Mouse (Mus musculus) lung, postnatal 0 days (tissue): ENCODE results near the gene Trak1. TPM values are rescaled to one million over a fixed set of nuclear protein-coding genes. Genes with fewer than 3 reads are reported as not detected.

Experiments used
- ATAC-seq: fragments of 200-750 bp; cut with Nextera tagmentation; 2 replicates; pipeline ENCODE4 v1.8.0; 2017; ENCODE audit warnings: moderate library complexity
- DNase-seq: peaks from one replicate; pipeline ENCODE4 v3.0.0-alpha.2; 2016; ENCODE audit warnings: low spot score
- H3K27ac ChIP-seq: fragments of 300-500 bp; sonication (generic); 2 replicates; pipeline ENCODE4 v1.5.1; 2014; ENCODE audit warnings: antibody characterized with exemption, mild to moderate bottlenecking, low read length, mixed read lengths
- H3K27me3 ChIP-seq: fragments of 300-500 bp; sonication (generic); replicated peaks from 2 replicates; pipeline ENCODE4 v1.6.1; 2014; ENCODE audit warnings: low read length, mixed read lengths; ENCODE audit not compliant: insufficient read depth
- H3K36me3 ChIP-seq: fragments of 300-500 bp; sonication (generic); 2 replicates; pipeline ENCODE4 v1.6.1; 2014; ENCODE audit warnings: low read length, mixed read lengths; ENCODE audit not compliant: insufficient read depth
- H3K4me1 ChIP-seq: fragments of 300-500 bp; sonication (generic); 2 replicates; pipeline ENCODE4 v1.6.1; 2014; ENCODE audit warnings: antibody characterized with exemption, low read depth, low read length, mixed read lengths; ENCODE audit not compliant: insufficient read depth
- H3K4me2 ChIP-seq: fragments of 300-500 bp; sonication (generic); replicated peaks from 2 replicates; pipeline ENCODE4 v1.6.1; 2014; ENCODE audit warnings: low read depth, mild to moderate bottlenecking, low read length, moderate library complexity, mixed read lengths
- H3K4me3 ChIP-seq: fragments of 300-500 bp; sonication (generic); 2 replicates; pipeline ENCODE4 v1.5.1; 2014; ENCODE audit warnings: low read depth, low read length
- H3K9ac ChIP-seq: fragments of 300-500 bp; sonication (generic); replicated peaks from 2 replicates; pipeline ENCODE4 v1.6.1; 2014; ENCODE audit warnings: low read depth, mild to moderate bottlenecking
- H3K9me3 ChIP-seq: fragments of 300-500 bp; sonication (generic); 2 replicates; pipeline ENCODE4 v1.6.1; 2016; ENCODE audit warnings: low read length, mixed read lengths
- CTCF ChIP-seq: IDR thresholded peaks from 2 replicates; pipeline ENCODE4 v1.5.1; 2016; ENCODE audit warnings: antibody characterized with exemption, mild to moderate bottlenecking
- EP300 ChIP-seq: IDR thresholded peaks from 2 replicates; pipeline ENCODE4 v1.6.1; 2016; ENCODE audit warnings: antibody characterized with exemption, mild to moderate bottlenecking, control low read depth
- WGBS: fragments of 180-500 bp; shearing (Covaris S2); extraction: QIAGEN DNeasy Blood & Tissue Kit; methylation state at CpG from one replicate; pipeline ENCODE4 v1.1.7; 2014; 5-methylcytosine and 5-hydroxymethylcytosine counted together
- polyA plus RNA-seq: library from polyadenylated mRNA; unstranded; fragments of >200 nt; fragmentation: Nextera tagmentation; extraction: Ambion mirVana; gene quantifications from 2 replicates; pipeline ENCODE4 v1.2.1, GENCODE M21; 2015

The Trak1 gene
- polyA plus RNA-seq, 1 experiment from 2014 or later, result 28.6 TPM

DNA sequence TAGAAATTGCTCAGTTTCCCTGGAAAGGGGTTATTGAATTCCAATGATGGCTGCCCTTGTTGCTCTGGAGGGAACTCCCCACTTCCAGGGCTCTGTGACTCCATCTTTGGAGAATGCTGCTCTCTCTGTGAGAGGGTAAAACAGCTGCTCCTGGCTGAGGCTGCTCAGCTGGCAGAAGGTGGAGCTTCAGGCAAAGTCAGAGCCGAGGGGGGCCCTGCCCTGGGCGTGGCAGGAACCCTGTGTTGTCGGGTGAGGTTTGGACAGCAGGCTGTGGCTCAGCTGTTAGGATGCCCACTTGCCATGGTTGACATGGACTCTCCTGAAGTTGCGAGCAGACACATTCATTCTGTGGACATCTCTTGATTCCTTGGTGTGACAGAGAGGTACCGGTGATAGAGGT lies 49.3 kb downstream of the Trak1 start:
- Histone ChIP-seq H3K36me3 (no peaks in the 10 kb centered on the region), H3K9me3 (no peaks in the 10 kb centered on the region), H3K4me2 (no peak overlapping the region), H3K4me1 (peaks cover 26% of the 10 kb centered on the region), H3K4me3 (no peak overlapping the region), H3K9ac (no peak overlapping the region), H3K27me3 (no peaks in the 10 kb centered on the region), H3K27ac (no peak overlapping the region)
- DNase-seq, result no peak
- WGBS, result 58% methylated on average over 5 of the region's 5 CpGs
- no peak for TF ChIP-seq CTCF
- no peak for TF ChIP-seq EP300
- no peak for ATAC-seq

- ATAC-seq, result peak; percentile 73
- 21% methylated on average over 10 of the region's 10 CpGs for WGBS
- no peak overlapping the region for H3K4me3 ChIP-seq
- peak; percentile 86 for DNase-seq
- no peaks in the 10 kb centered on the region for H3K36me3 ChIP-seq
- no peak overlapping the region for H3K9ac ChIP-seq
- H3K4me2 ChIP-seq, result peak overlapping the region; percentile 33
- TF ChIP-seq CTCF, result no peak
- TF ChIP-seq EP300, result peak; percentile 44; the same call in 1 of the 2 replicates
- no peaks in the 10 kb centered on the region for H3K27me3 ChIP-seq
- H3K27ac ChIP-seq, result peak overlapping the region; percentile 90
- no peaks in the 10 kb centered on the region for H3K9me3 ChIP-seq
- H3K4me1 ChIP-seq, result peaks cover 33% of the 10 kb centered on the region
These were observed 50.7 kb downstream of the Trak1 start for GRCm38 (mm10) chr9:121347981-121348380.

DNA sequence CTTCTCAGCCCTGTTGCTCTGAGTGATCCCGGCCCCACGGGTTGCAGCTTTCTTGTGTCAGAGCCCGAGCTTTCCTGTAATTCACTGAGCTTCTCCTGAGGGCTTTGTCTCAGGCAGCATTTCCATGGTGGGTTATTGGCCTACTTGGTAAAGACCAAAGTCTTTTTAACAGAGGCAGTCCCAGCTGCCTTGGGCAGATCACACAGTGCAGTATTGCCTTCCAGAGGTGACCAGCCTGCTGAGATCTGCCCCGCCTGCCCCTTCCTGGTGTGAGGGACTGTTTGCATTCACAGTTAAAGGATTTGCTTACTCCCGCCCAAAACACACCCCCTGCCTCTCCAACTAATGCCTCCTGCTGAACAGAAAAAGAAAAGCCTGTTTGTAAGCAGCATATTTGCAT lies 51.2 kb downstream of the Trak1 start:
- Histone ChIP-seq H3K4me1 (peaks cover 34% of the 10 kb centered on the region), H3K9ac (no peak overlapping the region)

GRCm38 (mm10) chr9:121349111-121349510 lies 51.8 kb downstream of the Trak1 start:
- peak overlapping the region; percentile 90 for H3K27ac ChIP-seq
- DNase-seq (no peak), ATAC-seq (no peak)
- H3K9me3 ChIP-seq, result no peaks in the 10 kb centered on the region
- peaks cover 34% of the 10 kb centered on the region for H3K4me1 ChIP-seq
- no peak overlapping the region for H3K4me3 ChIP-seq
- no peaks in the 10 kb centered on the region for H3K27me3 ChIP-seq
- H3K36me3 ChIP-seq, result no peaks in the 10 kb centered on the region
- no peak for TF ChIP-seq EP300
- TF ChIP-seq CTCF, result no peak
- H3K9ac ChIP-seq, result no peak overlapping the region
- no peak overlapping the region for H3K4me2 ChIP-seq
- 82% methylated on average over 8 of the region's 8 CpGs for WGBS

More for the DNA sequence above, 51.2 kb downstream of the Trak1 start:
- 5% methylated on average over 5 of the region's 5 CpGs for WGBS
- no peaks in the 10 kb centered on the region for H3K27me3 ChIP-seq
- no peak for TF ChIP-seq EP300
- peak; percentile 26; the same call in 1 of the 2 replicates for TF ChIP-seq CTCF
- DNase-seq (peak; percentile 71), ATAC-seq (peak; percentile 62)
- no peak overlapping the region for H3K4me3 ChIP-seq
- no peaks in the 10 kb centered on the region for H3K36me3 ChIP-seq
- peak overlapping the region; percentile 33 for H3K4me2 ChIP-seq
- H3K9me3 ChIP-seq, result no peaks in the 10 kb centered on the region
- peak overlapping the region; percentile 90 for H3K27ac ChIP-seq

GRCm38 (mm10) chr9:121350601-121351000 lies 53.3 kb downstream of the Trak1 start:
- H3K27ac ChIP-seq, result peak overlapping the region; percentile 45; the same call in 1 of the 2 replicates
- TF ChIP-seq EP300 (no peak), CTCF (no peak)
- no peak overlapping the region for H3K9ac ChIP-seq
- H3K4me3 ChIP-seq, result no peak overlapping the region
- ATAC-seq, result no peak
- H3K9me3 ChIP-seq, result no peaks in the 10 kb centered on the region
- whole genome bisulfite sequencing, result 37% methylated on average over 3 of the region's 3 CpGs
- no peaks in the 10 kb centered on the region for H3K36me3 ChIP-seq
- DNase-seq, result no peak
- no peaks in the 10 kb centered on the region for H3K27me3 ChIP-seq
- H3K4me1 ChIP-seq, result peaks cover 38% of the 10 kb centered on the region
- H3K4me2 ChIP-seq, result no peak overlapping the region

DNA sequence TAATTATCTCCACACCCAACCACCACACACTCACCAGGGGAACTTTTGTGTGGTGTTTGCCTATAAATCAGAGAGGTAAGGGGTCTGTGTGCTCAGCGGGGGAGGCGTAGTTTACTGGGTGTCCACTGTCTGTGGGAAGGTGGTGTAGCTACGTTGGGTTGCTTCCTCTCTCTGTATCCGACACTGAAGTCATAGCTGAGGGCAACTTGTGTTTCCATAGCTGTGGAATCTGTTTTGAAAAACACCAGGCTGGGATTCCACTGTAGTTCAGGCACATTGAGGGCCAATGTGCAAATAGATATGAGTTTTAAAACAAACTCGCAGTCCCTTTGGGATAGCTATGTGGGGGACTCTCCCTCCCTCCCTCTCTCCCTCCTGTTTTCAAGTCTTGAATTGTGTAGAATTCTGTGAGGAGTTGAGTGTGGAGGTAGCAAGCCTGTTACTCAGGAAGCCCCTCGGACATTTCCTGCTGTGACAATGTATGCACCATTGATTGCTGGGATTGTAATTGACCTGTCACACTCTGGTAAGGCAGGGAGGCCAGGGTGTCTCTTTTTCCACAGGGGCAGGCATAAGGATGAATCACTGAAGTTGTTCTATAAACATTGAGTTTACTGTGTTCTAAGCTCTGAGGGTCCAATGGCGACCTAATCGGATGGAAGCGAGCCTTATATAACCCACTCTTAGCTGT lies 54.2 kb downstream of the Trak1 start:
- no peak overlapping the region for H3K4me3 ChIP-seq
- H3K4me1 ChIP-seq, result peaks cover 35% of the 10 kb centered on the region
- H3K27ac ChIP-seq, result peak overlapping the region; percentile 45; the same call in 1 of the 2 replicates
- ATAC-seq, result peak; percentile 19
- H3K27me3 ChIP-seq, result no peaks in the 10 kb centered on the region
- no peaks in the 10 kb centered on the region for H3K9me3 ChIP-seq
- WGBS, result 49% methylated on average over 9 of the region's 9 CpGs
- H3K4me2 ChIP-seq, result no peak overlapping the region
- TF ChIP-seq EP300, result no peak; the same call in 1 of the 2 replicates
- TF ChIP-seq CTCF, result no peak
- H3K9ac ChIP-seq, result peak overlapping the region; percentile 13; the same call in 1 of the 2 replicates
- no peaks in the 10 kb centered on the region for H3K36me3 ChIP-seq
- peak; percentile 52 for DNase-seq
